Mouse (Mus musculus) cerebellum, adult 18-20 months (tissue): ENCODE data around the gene Gm3238.
A peak's percentile ranks its signal among the peaks of the same experiment; 100 is the strongest.
"Not testable (repeated sequence)": the region's sequence is repeated elsewhere in the genome, so short reads cannot be mapped to it uniquely, and the experiment has no call there.

Source experiments
- DNase-seq, 2 experiments: peaks; one replicate each; pipeline ENCODE4 v3.0.0; 2021

Gm3238 gene

GRCm38 (mm10) chr10:77771225-77771624, at the start of gene Gm3238:
Gm3238 (minus strand) TSS chr10:77771325.
- not testable (repeated sequence) for DNase-seq

GRCm38 (mm10) chr10:77819203-77819602, 48.1 kb upstream of the Gm3238 start:
- DNase-seq: no peak

- DNase-seq: no peak
Observed at GRCm38 (mm10) chr10:77818523-77818922, 47.4 kb upstream of the Gm3238 start.

- no peak for DNase-seq
Observed at GRCm38 (mm10) chr10:77815514-77815913, 44.4 kb upstream of the Gm3238 start.

- no peak for DNase-seq
Observed at GRCm38 (mm10) chr10:77814382-77814781, 43.3 kb upstream of the Gm3238 start, which contains the start of gene Gm2696. Gm2696 (plus strand) TSS chr10:77814682.

GRCm38 (mm10) chr10:77811743-77812142, 40.6 kb upstream of the Gm3238 start, which contains the start of gene Gm9507:
Gm9507 (minus strand) TSS chr10:77811843.
- no peak for DNase-seq

GRCm38 (mm10) chr10:77804095-77804494, 33.0 kb upstream of the Gm3238 start:
- DNase-seq: no peak

GRCm38 (mm10) chr10:77798921-77799508, 27.9 kb upstream of the Gm3238 start, which contains the start of gene Gm19668:
Gm19668 (minus strand) TSS chr10:77799133.
- DNase-seq: no peak

GRCm38 (mm10) chr10:77798164-77798920, 27.2 kb upstream of the Gm3238 start:
- peak in 1 of 2 experiments; percentile 10 for DNase-seq

GRCm38 (mm10) chr10:77797677-77798076, 26.6 kb upstream of the Gm3238 start:
- no peak for DNase-seq

- no peak for DNase-seq
Observed at GRCm38 (mm10) chr10:77794976-77795375, 23.9 kb upstream of the Gm3238 start, which contains the start of gene Gm9639. Gm9639 (minus strand) TSS chr10:77795076.

- no peak for DNase-seq
Observed at GRCm38 (mm10) chr10:77788621-77789020, 17.5 kb upstream of the Gm3238 start.

GRCm38 (mm10) chr10:77787876-77788275, 16.8 kb upstream of the Gm3238 start, which contains the start of gene Gm7137:
Gm7137 (minus strand) TSS chr10:77788200.
- DNase-seq: not testable (repeated sequence)

GRCm38 (mm10) chr10:77783396-77783795, 12.3 kb upstream of the Gm3238 start:
- DNase-seq: not testable (repeated sequence)

- DNase-seq: not testable (repeated sequence)
Observed at GRCm38 (mm10) chr10:77782442-77782841, 11.3 kb upstream of the Gm3238 start, which contains the start of gene Gm3250. Gm3250 (minus strand) TSS chr10:77782542.

GRCm38 (mm10) chr10:77776844-77777243, 5.7 kb upstream of the Gm3238 start, which contains the start of gene Gm7138:
Gm7138 (minus strand) TSS chr10:77776944.
- DNase-seq: not testable (repeated sequence)

- not testable (repeated sequence) for DNase-seq
Observed at GRCm38 (mm10) chr10:77772142-77772541, 1.0 kb upstream of the Gm3238 start.

- DNase-seq: no peak
Observed at GRCm38 (mm10) chr10:77769727-77770126, 1.4 kb downstream of the Gm3238 start.

- not testable (repeated sequence) for DNase-seq
Observed at GRCm38 (mm10) chr10:77759582-77759981, 11.5 kb downstream of the Gm3238 start, which contains the start of gene Gm3233. Gm3233 (minus strand) TSS chr10:77759682.

GRCm38 (mm10) chr10:77753448-77753847, 17.7 kb downstream of the Gm3238 start:
- no peak for DNase-seq

GRCm38 (mm10) chr10:77752312-77752711, 18.8 kb downstream of the Gm3238 start:
- not testable (repeated sequence) for DNase-seq

GRCm38 (mm10) chr10:77751254-77751653, 19.9 kb downstream of the Gm3238 start, which contains the start of gene Gm9736:
Gm9736 (minus strand) TSS chr10:77751354.
- not testable (repeated sequence) for DNase-seq

- peak; percentile 13 to 15 for DNase-seq
Observed at GRCm38 (mm10) chr10:77750686-77751085, 20.4 kb downstream of the Gm3238 start.
